Mouse (Mus musculus): ENCODE measurements at regions not wholly inside any gene's neighbourhood (a gene's known extent, or its start where the extent isn't known, plus 50 kb on each side); places are given as distances from the start of the nearest gene placed in this dataset.

DNA sequence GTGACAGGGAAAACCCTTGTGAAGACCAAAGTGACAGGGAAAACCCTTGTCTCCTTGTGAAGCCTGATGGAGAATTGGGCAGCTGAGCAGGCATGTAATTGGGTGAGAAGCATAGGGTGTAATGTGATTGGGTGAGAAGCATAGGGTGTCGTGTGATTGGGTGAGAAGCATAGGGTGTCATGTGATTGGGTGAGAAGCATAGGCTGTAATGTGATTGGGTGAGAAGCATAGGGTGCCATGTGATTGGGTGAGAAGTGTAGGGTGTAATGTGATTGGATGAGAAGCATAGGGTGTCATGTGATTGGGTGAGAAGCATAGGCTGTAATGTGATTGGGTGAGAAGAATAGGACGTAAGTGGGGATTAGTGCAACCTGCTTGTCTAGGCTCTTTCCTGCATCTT lies 67.5 kb downstream of the Enc1 start:
- TF ChIP-seq POLR2A (IDR thresholded peaks at IDR 0.05; ENCODE audit: control insufficient read depth, low read depth, low read length) (no peak), CTCF (IDR thresholded peaks at IDR 0.05; ENCODE audit: control insufficient read depth, insufficient read depth, insufficient replicate concordance, low read depth, low read length) (no peak)
